Mouse (Mus musculus) liver (tissue): Measurements from ENCODE around the gene Tmem163.

ENCODE experiments used
- DNase-seq: peaks from one replicate; pipeline ENCODE4 v3.0.0-alpha.2; 2020; ENCODE audit warnings: mixed read lengths

The Tmem163 gene

DNA sequence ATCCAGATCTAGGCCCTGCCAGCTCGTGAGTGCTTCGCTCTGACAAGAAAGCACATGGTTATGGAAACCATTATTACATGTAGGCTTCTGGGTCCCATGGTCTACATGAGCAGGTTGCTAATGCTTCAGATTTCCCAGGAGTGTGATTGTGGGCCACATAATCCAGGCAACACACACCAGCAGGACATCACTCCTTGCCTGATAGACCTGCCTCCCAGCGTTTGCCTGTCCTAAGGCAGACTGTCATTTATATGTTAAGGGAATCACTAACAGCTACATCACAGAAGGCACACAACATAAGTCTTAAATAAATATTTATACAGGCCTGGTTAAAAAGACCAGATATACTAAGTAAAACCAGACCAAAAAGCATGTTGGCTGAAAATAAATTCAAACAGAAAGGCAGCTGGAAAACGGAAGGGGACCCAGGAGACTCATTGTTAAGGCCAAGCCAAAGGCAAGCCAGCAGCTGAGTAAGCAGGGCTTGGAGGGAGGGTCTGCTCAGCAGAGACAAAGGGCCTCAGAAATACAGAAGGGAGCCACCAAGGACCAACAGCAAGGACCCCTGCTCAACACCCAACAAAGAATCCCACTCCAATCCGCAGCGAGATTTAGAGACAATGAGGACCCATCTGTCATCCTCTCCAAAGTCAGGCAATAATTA lies 123.4 kb downstream of the Tmem163 start:
- no peak for DNase-seq

DNA sequence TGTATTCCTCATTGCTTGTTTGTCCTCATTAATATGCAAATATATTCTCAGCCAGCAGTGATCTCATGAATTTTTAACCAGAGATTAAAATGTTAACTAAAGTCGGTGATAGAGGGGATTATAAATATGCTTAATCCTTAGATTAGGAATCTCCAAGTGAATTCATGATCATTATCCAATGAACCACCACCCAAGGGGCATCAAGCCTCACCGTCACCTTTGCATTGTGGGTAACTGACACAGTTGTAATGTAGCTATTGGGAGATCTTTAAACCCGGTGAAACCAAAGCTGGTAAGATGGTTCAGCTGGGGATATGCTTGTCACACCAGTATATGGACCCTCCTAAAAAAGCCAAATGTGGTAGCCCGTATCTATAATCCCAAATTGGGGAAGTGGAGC lies 131.3 kb downstream of the Tmem163 start:
- no peak for DNase-seq

DNA sequence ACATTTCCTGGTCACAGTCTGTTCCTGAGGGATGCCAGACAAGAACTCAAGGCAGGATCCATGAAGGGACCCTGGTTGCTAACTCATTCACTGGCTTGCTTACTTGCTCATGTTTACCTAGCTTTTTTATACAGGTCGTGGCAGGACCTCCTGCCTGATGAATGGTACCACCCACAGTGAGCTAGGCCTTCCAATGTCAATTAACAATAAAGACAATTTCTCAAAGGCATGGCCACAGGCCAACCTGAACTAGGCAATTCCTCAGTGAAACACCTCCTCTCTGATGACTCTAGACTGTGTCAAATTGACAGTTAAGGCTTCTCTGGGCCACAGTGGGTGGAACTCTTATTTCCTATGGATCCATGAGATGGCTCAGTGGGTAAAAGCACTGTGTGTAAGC lies 136.6 kb downstream of the Tmem163 start:
- no peak for DNase-seq

DNA sequence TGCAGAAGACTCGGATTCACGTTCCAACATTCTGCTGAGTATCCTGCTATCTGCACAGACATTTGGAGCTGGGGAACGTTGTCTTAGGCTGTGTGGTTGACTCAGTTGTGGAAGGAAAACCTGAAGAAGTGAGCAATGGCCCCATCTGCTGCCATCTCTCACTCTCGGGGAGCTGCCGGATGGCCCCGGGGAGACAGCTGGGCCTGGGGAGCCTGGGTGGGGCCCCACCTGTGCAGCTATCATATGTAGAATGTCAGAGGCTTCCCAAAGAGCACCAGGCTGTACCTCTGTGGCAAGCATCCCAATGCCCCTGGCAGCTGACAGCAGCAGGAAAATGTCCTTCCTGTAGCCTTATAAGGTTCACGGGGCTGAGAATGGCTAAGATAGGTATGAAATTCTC lies 137.4 kb downstream of the Tmem163 start:
- no peak for DNase-seq

DNA sequence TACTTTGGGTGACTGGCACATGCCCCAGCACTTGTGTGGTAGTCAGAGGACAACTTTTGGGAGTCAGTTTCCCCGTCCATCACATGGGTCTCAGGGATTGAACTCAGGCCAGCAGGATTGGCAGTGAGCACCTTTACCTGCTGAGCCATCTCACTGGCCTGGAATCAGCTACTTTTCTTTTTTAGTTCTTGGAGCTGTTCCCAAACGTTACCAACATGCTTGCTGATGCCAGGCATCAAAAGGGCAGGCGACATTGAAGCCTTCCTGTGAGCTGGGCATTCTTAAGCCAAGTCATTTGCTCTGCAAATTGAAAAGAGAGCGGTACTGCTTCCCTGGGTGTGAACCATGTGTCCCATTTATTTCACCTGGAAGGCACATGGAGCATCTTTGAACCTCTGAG lies 137.8 kb downstream of the Tmem163 start:
- DNase-seq = no peak

DNA sequence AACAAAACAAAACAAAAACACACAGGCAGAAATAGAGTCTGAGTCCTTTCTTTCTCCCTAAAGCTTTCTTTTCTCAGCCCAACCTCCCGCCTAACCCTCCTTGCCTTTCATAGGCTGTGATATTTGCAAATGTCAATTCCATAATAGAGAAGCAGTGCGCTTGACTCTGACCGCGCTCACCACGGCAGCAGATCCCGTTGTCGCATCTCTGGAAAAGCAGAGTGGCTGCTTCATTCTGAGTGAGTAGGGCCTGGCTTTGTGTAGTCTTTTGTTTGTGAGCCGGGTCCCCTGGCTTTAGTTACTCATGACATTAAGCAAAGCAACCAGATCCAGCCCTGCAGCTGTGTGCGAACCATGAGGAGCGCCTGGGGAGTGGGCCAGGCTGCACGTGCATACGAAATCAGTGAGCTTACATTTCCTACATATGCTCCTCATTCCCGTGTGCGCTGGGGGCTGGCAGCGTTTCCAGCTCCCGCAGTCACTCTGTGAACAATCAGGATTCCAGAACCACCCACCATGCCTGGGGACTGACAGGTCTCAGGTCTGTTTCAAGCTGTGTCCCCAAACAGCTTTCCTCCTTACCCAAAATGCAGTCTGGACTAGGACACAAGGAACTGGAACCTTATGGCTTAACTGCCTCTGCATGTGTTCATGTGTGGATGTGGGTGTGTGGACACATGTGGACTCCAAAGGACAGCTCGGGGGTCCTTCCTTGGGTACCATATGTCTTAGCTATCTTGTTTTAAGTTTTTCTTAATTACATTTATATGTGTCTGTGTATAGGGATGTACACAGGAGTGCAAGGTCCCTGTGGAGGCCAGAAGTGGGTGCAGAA lies 141.9 kb downstream of the Tmem163 start:
- DNase-seq = no peak

DNA sequence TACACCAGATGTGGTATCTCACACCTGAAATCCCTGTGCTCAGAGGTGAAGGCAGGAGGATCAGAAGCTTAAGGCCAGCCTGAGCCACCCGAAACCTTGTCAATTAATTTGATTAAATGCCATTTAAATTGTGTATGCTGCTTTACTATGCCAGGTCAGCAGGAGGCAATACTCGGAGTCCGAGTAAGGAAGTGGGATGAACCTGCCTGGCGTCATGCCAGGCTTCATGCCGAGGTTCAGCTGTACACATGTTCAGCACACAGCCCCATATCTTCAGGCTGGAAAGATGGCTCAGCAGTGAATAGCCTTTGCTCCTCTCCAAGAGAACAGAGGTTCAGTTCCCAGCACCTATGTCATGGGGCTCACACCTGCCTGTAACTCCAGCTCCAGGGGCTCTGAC lies 142.9 kb downstream of the Tmem163 start:
- DNase-seq = no peak

DNA sequence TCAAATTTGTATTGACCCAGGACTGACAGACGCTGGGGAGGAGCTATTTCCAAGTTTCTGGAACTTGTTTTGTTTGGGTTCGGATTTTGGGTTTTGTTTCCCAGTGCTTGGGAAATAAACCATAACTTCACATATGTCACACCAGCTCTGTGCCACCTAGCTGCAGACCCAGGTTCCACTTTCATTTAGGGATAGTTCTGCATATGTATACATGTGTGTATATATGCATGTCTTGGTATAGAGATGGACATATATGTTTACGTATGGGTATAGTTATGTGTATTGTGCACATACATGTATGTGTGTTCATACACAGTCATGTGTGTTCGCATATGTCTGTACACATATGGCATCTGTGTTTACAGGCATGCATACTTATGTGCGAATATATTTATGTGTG lies 147.6 kb downstream of the Tmem163 start:
- no peak for DNase-seq

DNA sequence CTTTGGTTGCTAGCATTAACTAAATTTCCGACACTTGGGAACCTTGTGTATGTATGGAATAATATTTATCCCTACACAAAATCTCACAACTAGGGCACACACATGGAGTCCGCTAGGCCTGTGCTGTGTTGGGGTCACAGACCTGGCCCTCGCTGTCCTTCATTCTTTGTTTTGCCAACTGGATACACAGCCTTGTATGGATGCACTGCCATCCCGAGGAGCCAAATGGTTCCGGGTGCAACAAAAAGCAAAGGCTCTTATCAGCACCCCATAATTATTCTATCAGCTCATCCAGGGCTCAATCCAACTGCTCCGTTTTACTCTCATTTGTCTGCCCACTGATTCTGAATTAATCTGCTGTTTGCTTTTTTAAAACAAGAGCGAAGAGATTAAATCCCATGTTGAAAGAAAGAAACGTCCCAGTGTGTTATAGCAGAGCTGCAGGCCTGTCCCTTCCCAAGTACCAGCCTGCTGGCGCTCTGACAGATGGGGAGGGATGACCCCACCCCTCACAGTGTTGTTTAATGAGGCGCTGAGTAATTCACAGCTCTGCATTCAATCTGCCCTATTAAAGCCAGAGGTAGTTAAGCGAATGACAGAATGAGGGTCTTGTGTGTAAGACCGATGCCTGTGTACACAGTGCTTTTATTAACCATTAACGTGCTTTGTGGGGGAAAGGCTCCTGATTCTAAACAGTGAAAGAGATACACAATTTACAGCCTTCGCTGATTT lies 148.3 kb downstream of the Tmem163 start:
- DNase-seq = no peak

DNA sequence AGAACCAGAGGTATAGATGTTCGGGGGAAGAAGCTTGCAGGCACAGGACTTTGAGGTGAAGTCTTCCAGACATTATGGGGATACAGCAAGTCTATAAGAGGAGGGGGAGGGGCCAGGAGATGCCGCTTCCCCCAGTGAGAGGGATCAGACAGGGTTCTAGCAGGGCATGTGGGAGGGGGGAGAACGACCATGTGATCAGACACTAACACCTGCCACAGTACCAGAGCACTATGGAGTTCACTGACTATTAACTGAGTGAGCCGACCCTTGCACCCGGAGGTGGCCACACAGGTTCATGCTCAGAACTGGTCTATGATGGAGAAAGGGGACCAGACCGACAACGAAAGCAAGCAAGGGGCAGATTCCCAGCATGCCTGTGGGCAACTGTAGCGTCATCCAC lies 156.0 kb downstream of the Tmem163 start:
- no peak for DNase-seq

DNA sequence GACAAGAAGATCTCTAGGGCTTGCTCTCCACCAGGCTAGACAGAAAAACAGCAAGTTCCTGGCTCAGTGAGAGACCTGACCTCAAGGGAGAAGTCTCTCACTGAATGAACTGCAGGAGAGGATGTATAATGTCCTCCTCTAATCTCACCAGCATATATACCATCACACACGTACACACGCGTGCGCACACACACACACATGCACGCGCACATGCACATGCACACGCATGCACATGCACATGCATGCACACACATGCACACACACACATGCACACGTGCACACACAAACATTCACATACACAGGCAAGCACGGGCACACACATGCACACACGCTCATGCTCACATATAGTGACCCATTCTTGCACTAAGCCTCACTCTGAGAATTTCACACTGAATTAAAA lies 164.5 kb downstream of the Tmem163 start:
- DNase-seq = no peak

DNA sequence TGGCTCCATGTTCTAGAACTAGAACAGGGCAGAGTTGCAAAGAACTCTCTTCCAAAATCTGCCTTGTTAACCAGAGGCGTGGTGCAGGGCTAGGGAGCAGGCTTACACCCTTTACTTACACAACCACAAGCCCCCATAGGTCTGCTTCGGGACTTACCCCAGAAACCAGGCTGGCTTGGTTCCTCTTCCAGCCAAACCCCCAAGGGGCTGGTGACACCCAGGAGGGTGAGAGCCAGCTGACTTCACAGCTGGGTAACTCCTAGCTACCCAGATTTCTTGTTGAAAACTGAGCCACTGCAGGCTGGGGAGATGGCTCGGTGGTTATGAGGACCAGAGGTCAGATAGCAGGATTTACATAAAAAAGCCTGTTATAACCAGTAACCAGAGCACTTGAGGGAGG lies 164.9 kb downstream of the Tmem163 start:
- DNase-seq = no peak

DNA sequence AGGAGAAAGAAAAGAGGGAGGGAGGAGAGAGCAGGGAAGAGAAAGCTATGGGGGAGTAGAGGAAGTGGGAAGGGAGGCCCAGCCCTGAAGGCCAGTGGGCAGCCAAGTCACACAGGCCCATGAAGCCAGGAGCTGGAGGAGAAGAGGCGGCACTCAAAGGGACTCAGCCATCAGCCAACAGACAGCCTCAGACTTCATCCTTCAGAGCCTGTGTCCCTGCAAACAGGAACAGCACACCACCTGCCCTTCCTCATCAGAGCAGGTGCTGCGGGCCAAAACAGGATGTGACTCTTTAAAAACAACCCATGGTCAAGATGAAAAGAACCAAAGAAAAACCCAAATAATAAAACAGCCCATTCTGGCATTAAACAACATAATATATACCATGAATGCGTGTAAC lies 165.7 kb downstream of the Tmem163 start:
- no peak for DNase-seq

DNA sequence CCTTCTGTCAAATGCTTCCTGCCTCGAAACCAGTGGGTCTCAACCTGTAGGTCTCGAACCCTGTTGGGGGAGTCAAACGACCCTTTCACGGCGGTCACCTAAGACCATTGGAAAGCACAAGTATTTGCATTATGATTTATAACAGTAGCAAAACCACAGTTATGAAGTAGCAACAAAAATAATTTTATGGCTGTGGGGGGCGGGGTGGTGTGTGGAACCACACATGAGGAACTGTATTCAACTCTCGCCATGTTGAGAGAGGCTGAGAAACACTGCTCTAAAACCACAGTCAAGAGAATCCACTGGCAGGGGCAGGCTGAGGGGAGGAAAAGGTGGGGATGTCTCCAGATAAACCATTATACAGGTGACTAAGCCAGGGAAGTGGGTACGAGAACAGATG lies 166.2 kb downstream of the Tmem163 start:
- DNase-seq = no peak

DNA sequence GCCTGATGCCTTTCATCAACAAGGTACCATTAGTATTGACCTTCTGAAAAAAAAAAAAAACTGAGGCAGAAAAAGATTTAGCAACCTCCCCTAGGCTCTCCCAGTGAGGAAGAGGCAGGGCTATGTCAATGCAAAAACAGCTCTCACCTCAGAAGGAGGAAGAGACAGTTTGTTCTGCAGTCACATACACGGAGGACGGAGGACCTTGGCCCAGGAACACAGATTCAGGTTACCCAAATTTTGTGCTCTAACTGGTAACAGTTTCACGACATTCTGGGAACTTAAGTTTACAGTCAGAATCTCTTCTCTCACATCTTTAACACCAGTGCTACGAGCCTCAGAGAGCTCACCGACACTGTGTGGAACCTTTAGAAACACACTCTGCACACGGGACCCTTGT lies 166.6 kb downstream of the Tmem163 start:
- DNase-seq = no peak

DNA sequence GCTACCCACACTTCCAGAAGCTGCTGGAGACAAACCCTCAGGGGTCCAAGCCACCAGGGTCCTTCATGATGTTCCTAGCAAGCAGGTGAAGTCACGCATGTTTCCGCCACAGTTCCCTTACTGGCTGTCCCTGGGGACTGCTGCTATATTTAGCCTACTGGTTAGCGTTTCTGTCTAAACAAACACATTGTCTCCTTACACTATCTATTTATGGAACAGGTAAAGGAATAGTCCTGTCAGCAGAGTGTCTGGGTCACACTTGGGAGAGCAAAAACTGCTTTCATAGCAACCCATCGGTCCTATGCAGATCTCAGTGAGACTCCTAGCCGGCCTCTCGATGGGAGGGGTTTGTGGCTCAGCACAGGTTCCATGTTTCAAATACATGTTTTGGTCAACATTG lies 168.0 kb downstream of the Tmem163 start:
- no peak for DNase-seq

DNA sequence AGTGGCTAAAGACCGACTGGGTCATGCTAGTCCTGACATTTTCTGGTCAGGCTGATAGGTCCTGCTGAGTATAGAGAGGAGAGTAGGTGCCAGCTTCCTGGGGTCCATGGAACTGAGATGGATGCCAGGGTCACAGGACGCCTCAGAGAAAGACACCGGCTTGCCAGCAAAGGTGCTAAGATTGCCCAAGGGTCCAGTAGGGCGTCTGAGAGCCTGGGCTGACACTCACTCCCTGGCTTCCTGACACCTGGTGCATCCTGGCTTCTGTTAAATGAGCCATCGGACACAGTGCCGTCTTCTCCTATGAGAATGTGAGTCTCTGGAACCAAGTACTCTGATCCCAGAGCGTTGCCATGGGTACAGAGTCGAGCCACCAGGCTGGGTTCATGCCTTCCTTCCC lies 170.4 kb downstream of the Tmem163 start:
- no peak for DNase-seq

DNA sequence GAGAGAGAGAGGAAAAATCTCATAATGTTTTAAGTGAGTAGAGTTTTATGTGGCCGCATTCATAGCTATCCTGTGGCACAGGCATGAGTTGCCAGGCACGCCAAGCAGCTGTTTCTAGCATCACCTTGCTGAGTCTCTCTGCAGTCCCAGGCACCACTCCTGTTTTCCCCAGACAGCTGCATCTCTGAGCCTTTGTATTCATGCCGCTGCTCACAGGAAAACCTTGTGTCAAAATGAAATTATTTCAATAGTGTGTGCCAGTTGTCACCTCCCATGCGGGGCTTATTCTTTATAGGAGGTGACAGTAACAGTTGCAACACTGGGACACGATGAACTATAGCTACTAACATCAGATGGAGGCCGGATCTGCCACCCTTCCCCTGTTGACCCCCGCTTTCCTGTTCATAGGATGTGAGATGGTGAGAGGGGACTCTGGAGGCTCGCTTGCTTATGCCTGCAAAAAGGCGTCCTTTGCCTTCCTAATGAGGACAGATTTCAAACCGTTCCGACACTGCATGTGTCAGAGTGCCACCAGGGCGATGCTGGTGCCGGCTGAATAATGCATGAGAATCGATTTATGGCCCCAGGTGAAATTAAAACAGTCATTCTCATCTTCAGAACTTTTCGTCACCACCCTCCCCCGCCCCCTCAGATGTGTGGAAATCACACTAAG lies 171.1 kb downstream of the Tmem163 start:
- no peak for DNase-seq

DNA sequence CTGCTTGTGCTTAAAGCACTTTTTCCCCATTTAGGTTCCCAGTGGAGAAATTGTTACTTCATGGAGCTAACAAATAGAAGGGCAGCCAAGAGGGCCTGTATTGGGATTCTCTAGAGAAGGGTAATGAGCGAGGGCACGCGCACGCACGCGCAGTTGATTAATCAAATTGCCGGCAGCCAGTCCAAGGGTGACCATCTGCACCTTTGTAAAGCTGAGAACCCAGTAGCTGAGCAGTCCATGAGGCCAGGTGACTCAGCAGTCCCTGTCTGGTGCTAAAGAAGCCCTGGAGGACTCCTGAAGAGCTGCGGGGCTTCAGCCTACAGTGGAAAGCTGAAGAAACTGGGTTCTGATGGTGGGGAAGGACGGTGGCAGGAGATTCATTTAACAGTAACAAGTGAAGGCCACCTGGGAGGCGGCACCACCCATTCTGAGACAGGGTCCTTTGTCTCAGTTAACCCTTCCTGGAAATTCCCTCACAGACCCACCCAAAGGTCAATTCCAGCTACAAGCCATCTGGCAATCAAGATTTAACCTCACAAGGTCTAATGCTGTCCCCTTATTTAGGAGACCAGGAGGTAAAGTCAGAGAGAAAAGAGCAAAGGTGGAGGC lies 172.2 kb downstream of the Tmem163 start:
- DNase-seq = no peak

DNA sequence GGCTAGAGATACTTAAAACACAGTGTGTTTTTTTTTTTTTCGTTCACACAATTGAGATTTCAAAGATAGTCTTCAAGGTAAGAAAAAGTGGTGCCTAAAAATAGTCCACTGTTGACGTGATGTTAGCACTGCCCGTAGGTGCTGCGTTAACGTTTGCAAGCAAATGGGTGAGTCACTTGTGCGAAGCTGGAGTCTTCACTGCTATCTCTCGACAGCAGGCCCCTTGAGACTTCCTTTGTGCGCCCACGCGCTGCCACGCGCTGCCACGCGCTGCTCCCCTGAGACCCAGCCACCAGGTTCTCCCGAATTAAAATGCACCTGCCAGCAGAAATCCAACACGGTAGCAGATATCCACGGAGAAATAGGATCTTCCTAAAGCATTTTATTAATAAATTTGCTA lies 178.6 kb downstream of the Tmem163 start:
- no peak for DNase-seq

DNA sequence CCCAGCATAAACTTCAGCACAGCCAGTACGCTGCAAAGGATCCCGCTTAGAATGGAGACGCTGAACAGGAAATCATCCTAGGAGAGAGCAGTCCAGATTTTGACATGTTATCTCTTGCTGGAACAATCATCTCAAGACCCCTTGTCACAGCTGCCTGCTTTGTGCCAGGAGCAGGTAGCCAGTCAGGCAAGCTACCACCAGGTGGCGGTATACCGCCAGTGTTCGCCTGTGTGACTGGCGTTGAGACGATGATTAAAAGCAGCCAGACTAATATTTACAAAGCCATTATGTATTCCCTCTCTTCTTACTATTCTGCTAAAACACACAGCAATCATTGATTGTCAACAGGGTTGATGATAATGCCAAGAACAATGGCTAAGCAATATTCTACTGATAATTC lies 179.1 kb downstream of the Tmem163 start:
- peak; percentile 73 for DNase-seq

DNA sequence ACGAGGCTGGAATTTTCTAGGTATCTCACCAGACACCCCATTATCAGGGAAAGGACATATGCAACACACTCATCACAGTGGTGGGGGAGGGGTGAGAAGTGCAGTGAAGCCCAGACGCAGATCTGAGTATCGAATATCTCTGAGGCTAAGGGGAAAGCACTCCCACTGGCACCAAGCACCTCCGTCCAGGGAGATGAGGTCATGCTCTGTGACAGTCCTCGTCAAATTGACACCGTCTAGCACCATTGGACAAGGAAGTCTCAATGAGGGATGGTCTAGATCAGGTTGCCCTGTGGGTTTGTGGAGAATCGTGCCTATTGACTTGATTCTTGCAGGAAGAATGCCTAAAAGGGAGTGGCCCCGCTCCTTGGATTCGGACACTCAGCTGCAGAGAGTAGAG lies 180.6 kb downstream of the Tmem163 start:
- no peak for DNase-seq
